Mouse (Mus musculus) CH12.LX (cell line): ENCODE measurements at regions not wholly inside any gene's neighbourhood (a gene's known extent, or its start where the extent isn't known, plus 50 kb on each side); places are given as distances from the start of the nearest gene placed in this dataset.

Experiments
- E2F4 ChIP-seq: IDR thresholded peaks from 2 replicates; pipeline ENCODE4 v1.6.1; 2011; ENCODE audit warnings: low read depth, low read length, improper control_type of control experiment; ENCODE audit not compliant: insufficient replicate concordance
- HCFC1 ChIP-seq: IDR thresholded peaks from 2 replicates; pipeline ENCODE4 v1.6.1; 2012; ENCODE audit warnings: low read depth, mild to moderate bottlenecking, inconsistent platforms, low read length, improper control_type of control experiment
- POLR2A ChIP-seq: IDR thresholded peaks from 2 replicates; pipeline ENCODE4 v1.6.1; 2011; ENCODE audit warnings: low read depth, mild to moderate bottlenecking, improper control_type of control experiment, low read length
- ZC3H11A ChIP-seq: IDR thresholded peaks from 2 replicates; pipeline ENCODE4 v1.6.1; 2012; ENCODE audit warnings: low read depth, mild to moderate bottlenecking, inconsistent platforms, low read length, improper control_type of control experiment
- ZKSCAN1 ChIP-seq: IDR thresholded peaks from 2 replicates; pipeline ENCODE4 v1.6.1; 2012; ENCODE audit warnings: low read depth, inconsistent platforms, low read length, improper control_type of control experiment, borderline replicate concordance

GRCm38 (mm10) chr16:95827402-95827737 is 125.5 kb downstream of the Ets2 start:
- TF ChIP-seq ZC3H11A (no peak), HCFC1 (no peak), POLR2A (no peak; the same call in 1 of the 2 replicates), ZKSCAN1 (no peak), E2F4 (no peak)
